In genomic region chr9:21758576-21759529, GRCm38 (mm10) we compare ENCODE assay signal across 8 mouse cellular contexts. TPM values are rescaled to one million over a fixed set of nuclear protein-coding genes. Genes with fewer than 3 reads are reported as not detected.
DNase-seq lines count a peak whose midpoint lies in the region; ATAC-seq lines count a peak whose summit lies in the region.

No protein-coding gene starts in this region.

- H3K36me3 ChIP-seq in megakaryocyte, embryonic 14.5 days (replicated peaks; ENCODE audit: low read length), result peaks cover 33% of the 10 kb centered on the region
- peaks cover 29% of the 10 kb centered on the region for H3K36me3 ChIP-seq in limb, embryonic 13.5 days
- H3K36me3 ChIP-seq in stomach, embryonic 14.5 days (ENCODE audit: control insufficient read depth, insufficient read depth, low read length), result peaks cover 12% of the 10 kb centered on the region; the same call in 1 of the 2 replicates

- H3K27me3 ChIP-seq in megakaryocyte, embryonic 14.5 days (replicated peaks), result peaks cover 2% of the 10 kb centered on the region
- no peaks in the 10 kb centered on the region for H3K27me3 ChIP-seq in limb, embryonic 13.5 days
- H3K27me3 ChIP-seq in stomach, embryonic 14.5 days (ENCODE audit: control insufficient read depth, insufficient read depth, low read length), result no peaks in the 10 kb centered on the region

- no peaks in the 10 kb centered on the region for H3K9me3 ChIP-seq in megakaryocyte, embryonic 14.5 days
- no peaks in the 10 kb centered on the region for H3K9me3 ChIP-seq in limb, embryonic 13.5 days
- H3K9me3 ChIP-seq in stomach, embryonic 14.5 days (ENCODE audit: control insufficient read depth, low read depth, low read length), result no peaks in the 10 kb centered on the region

- no peak for ATAC-seq in megakaryocyte, adult 5-6 weeks (ENCODE audit: poor library complexity, severe bottlenecking)
- ATAC-seq in limb, embryonic 13.5 days (ENCODE audit: low FRiP score, low read depth), result no peak
- ATAC-seq in stomach, embryonic 14.5 days (ENCODE audit: insufficient number of reproducible peaks, insufficient read depth, low FRiP score, low read depth), result no peak

- H3K4me3 ChIP-seq in megakaryocyte, embryonic 14.5 days (replicated peaks), result peak overlapping the region; percentile 74
- H3K4me3 ChIP-seq in limb, embryonic 13.5 days, result peak overlapping the region; percentile 84
- H3K4me3 ChIP-seq in stomach, embryonic 14.5 days (ENCODE audit: low read depth, low read length), result peak overlapping the region; percentile 83

- peak overlapping the region; percentile 83 for H3K9ac ChIP-seq in limb, embryonic 13.5 days
- peak overlapping the region; percentile 88; the same call in 1 of the 2 replicates for H3K9ac ChIP-seq in stomach, embryonic 14.5 days (replicated peaks; ENCODE audit: low read depth, low read length)

- no peak overlapping the region for H3K27ac ChIP-seq in limb, embryonic 13.5 days
- no peak overlapping the region for H3K27ac ChIP-seq in stomach, embryonic 14.5 days (ENCODE audit: low read length)

- 49% methylated on average over 14 of the region's 14 CpGs for WGBS in limb, embryonic 13.5 days
- WGBS in stomach, embryonic 14.5 days, result 51% methylated on average over 14 of the region's 14 CpGs

- H3K4me2 ChIP-seq in limb, embryonic 13.5 days (replicated peaks), result peak overlapping the region; percentile 85
- H3K4me2 ChIP-seq in stomach, embryonic 14.5 days (replicated peaks; ENCODE audit: low read depth, low read length), result peak overlapping the region; percentile 78

- peaks cover 39% of the 10 kb centered on the region for H3K4me1 ChIP-seq in megakaryocyte, embryonic 14.5 days
- H3K4me1 ChIP-seq in limb, embryonic 13.5 days, result peaks cover 22% of the 10 kb centered on the region
- H3K4me1 ChIP-seq in stomach, embryonic 14.5 days (ENCODE audit: control insufficient read depth, insufficient read depth, low read length), result peaks cover 10% of the 10 kb centered on the region; the same call in 1 of the 2 replicates

- peak; percentile 46 for DNase-seq in cerebellum, adult 9-10 months
- DNase-seq in cerebellum, postnatal 36 days, result no peak
- no peak for DNase-seq in MN1 (ENCODE audit: low spot score)
- DNase-seq in right cerebral cortex, adult 18-20 months, result no peak

RNA-seq across cellular contexts. Expression of gene Spc24, which starts 1.2 kb away (rescaled TPM):
- 19.2 and 58.4 TPM in 2 replicates for polyA plus RNA-seq in megakaryocyte, embryonic 14.5 days (2012; ENCODE audit: insufficient read depth, low replicate concordance)
- 49.8 and 57.8 TPM in 2 replicates for total RNA-seq in megakaryocyte, adult 5-6 weeks (2015)
- total RNA-seq in megakaryocyte, adult 5-6 weeks (2017), result 127 and 156 TPM in 2 replicates
- polyA plus RNA-seq in limb, embryonic 13.5 days (2015; fragmentation: Nextera tagmentation; extraction: Ambion mirVana), result 109 and 117 TPM in 2 replicates
- 111 and 120 TPM in 2 replicates for polyA plus RNA-seq in stomach, embryonic 14.5 days (2014; fragmentation: Nextera tagmentation; extraction: Ambion mirVana)

RNA-seq across cellular contexts. Expression of gene Ldlr, which starts 35.6 kb away (rescaled TPM):
- polyA plus RNA-seq in megakaryocyte, embryonic 14.5 days (2012; ENCODE audit: insufficient read depth, low replicate concordance), result 26.9 and 39.5 TPM in 2 replicates
- 23.8 and 25.6 TPM in 2 replicates for total RNA-seq in megakaryocyte, adult 5-6 weeks (2015)
- 50.1 and 51.5 TPM in 2 replicates for total RNA-seq in megakaryocyte, adult 5-6 weeks (2017)
- polyA plus RNA-seq in limb, embryonic 13.5 days (2015; fragmentation: Nextera tagmentation; extraction: Ambion mirVana), result 30.8 and 31.2 TPM in 2 replicates
- polyA plus RNA-seq in stomach, embryonic 14.5 days (2014; fragmentation: Nextera tagmentation; extraction: Ambion mirVana), result 23.8 and 26.9 TPM in 2 replicates

RNA-seq across cellular contexts. Expression of gene Kank2, which starts 39.7 kb away (rescaled TPM):
- polyA plus RNA-seq in megakaryocyte, embryonic 14.5 days (2012; ENCODE audit: insufficient read depth, low replicate concordance), result 0.51 TPM in 1 of 2 replicates, not detected in the other
- total RNA-seq in megakaryocyte, adult 5-6 weeks (2015), result 0.73 and 1.2 TPM in 2 replicates
- total RNA-seq in megakaryocyte, adult 5-6 weeks (2017), result 0.49 and 1.1 TPM in 2 replicates
- polyA plus RNA-seq in limb, embryonic 13.5 days (2015; fragmentation: Nextera tagmentation; extraction: Ambion mirVana), result 18.9 and 21.3 TPM in 2 replicates
- 10.3 and 10.4 TPM in 2 replicates for polyA plus RNA-seq in stomach, embryonic 14.5 days (2014; fragmentation: Nextera tagmentation; extraction: Ambion mirVana)
